Mouse (Mus musculus) hindbrain, embryonic 11.5 days (tissue): ENCODE measurements at regions not wholly inside any gene's neighbourhood (a gene's known extent, or its start where the extent isn't known, plus 50 kb on each side); places are given as distances from the start of the nearest gene placed in this dataset.
"Not testable (repeated sequence)": the region's sequence is repeated elsewhere in the genome, so short reads cannot be mapped to it uniquely, and the experiment has no call there.

Source experiments
- ATAC-seq: fragments of 200-750 bp; cut with Nextera tagmentation; 2 replicates; pipeline ENCODE4 v1.8.0; 2017; ENCODE audit warnings: mild to moderate bottlenecking, moderate TSS enrichment, moderate library complexity; ENCODE audit not compliant: low FRiP score
- DNase-seq: peaks from one replicate; pipeline ENCODE4 v3.0.0-alpha.2; 2015; ENCODE audit warnings: low spot score
- H3K27ac ChIP-seq: fragments of 300-500 bp; sonication (generic); 2 replicates; pipeline ENCODE4 v1.5.1; 2014; ENCODE audit warnings: mild to moderate bottlenecking, low read depth, low read length
- H3K27me3 ChIP-seq: fragments of 300-500 bp; sonication (generic); 2 replicates; pipeline ENCODE4 v1.6.1; 2014; ENCODE audit warnings: mild to moderate bottlenecking, low read length, moderate library complexity, mixed read lengths; ENCODE audit not compliant: control insufficient read depth, insufficient read depth
- H3K36me3 ChIP-seq: fragments of 300-500 bp; sonication (generic); 2 replicates; pipeline ENCODE4 v1.6.1; 2014; ENCODE audit warnings: mild to moderate bottlenecking, low read length, moderate library complexity, mixed read lengths; ENCODE audit not compliant: control insufficient read depth, insufficient read depth
- H3K4me1 ChIP-seq: fragments of 300-500 bp; sonication (generic); replicated peaks from 2 replicates; pipeline ENCODE4 v1.6.1; 2014; ENCODE audit warnings: low read length, mixed read lengths; ENCODE audit not compliant: control insufficient read depth, insufficient read depth
- H3K4me2 ChIP-seq: fragments of 300-500 bp; sonication (generic); replicated peaks from 2 replicates; pipeline ENCODE4 v1.6.1; 2014; ENCODE audit warnings: mild to moderate bottlenecking, low read depth, low read length
- H3K4me3 ChIP-seq: fragments of 300-500 bp; sonication (generic); 2 replicates; pipeline ENCODE4 v1.5.1; 2014; ENCODE audit warnings: low read depth, low read length
- H3K9ac ChIP-seq: fragments of 300-500 bp; sonication (generic); 2 replicates; pipeline ENCODE4 v1.6.1; 2014; ENCODE audit warnings: low read depth, low read length
- H3K9me3 ChIP-seq: fragments of 300-500 bp; sonication (generic); 2 replicates; pipeline ENCODE4 v1.6.1; 2016; ENCODE audit warnings: low read length; ENCODE audit not compliant: control insufficient read depth
- WGBS: fragments of 180-500 bp; shearing (Covaris S2); extraction: QIAGEN DNeasy Blood & Tissue Kit; methylation state at CpG from one replicate; pipeline ENCODE4 v1.1.7; 2014; 5-methylcytosine and 5-hydroxymethylcytosine counted together

- no peaks in the 10 kb centered on the region for H3K9me3 ChIP-seq
- ATAC-seq (no peak), DNase-seq (no peak)
- H3K36me3 ChIP-seq = no peaks in the 10 kb centered on the region
- H3K27me3 ChIP-seq = peaks cover 9% of the 10 kb centered on the region; the same call in 1 of the 2 replicates
- no peaks in the 10 kb centered on the region for H3K4me1 ChIP-seq
- no peak overlapping the region for H3K4me2 ChIP-seq
- H3K4me3 ChIP-seq = no peak overlapping the region
- no peak overlapping the region for H3K9ac ChIP-seq
- no peak overlapping the region for H3K27ac ChIP-seq
- 88% methylated on average over 7 of the region's 7 CpGs for WGBS
These were observed 183.7 kb upstream of the Prok2 start for GRCm38 (mm10) chr6:99909921-99910320.

- no peak for ATAC-seq
These were observed 183.3 kb upstream of the Prok2 start for GRCm38 (mm10) chr6:99909459-99909858.

GRCm38 (mm10) chr6:99908066-99908465, 181.9 kb upstream of the Prok2 start:
- H3K36me3 ChIP-seq = no peaks in the 10 kb centered on the region
- no peaks in the 10 kb centered on the region for H3K9me3 ChIP-seq
- H3K4me2 ChIP-seq = no peak overlapping the region
- peaks cover 11% of the 10 kb centered on the region; the same call in 1 of the 2 replicates for H3K27me3 ChIP-seq
- H3K27ac ChIP-seq = no peak overlapping the region
- H3K4me1 ChIP-seq = no peaks in the 10 kb centered on the region
- no peak for DNase-seq
- no peak overlapping the region for H3K4me3 ChIP-seq
- ATAC-seq = no peak
- H3K9ac ChIP-seq = no peak overlapping the region
- 89% methylated on average over 3 of the region's 3 CpGs for WGBS

More at GRCm38 (mm10) chr6:99909459-99909858, 183.3 kb upstream of the Prok2 start:
- Histone ChIP-seq H3K9ac (no peak overlapping the region), H3K4me2 (no peak overlapping the region), H3K27me3 (peaks cover 9% of the 10 kb centered on the region; the same call in 1 of the 2 replicates), H3K4me1 (no peaks in the 10 kb centered on the region), H3K27ac (no peak overlapping the region), H3K4me3 (no peak overlapping the region), H3K36me3 (no peaks in the 10 kb centered on the region), H3K9me3 (no peaks in the 10 kb centered on the region)
- 78% methylated on average over 7 of the region's 7 CpGs for whole genome bisulfite sequencing
- no peak for DNase-seq

- H3K27me3 ChIP-seq = peaks cover 14% of the 10 kb centered on the region; the same call in 1 of the 2 replicates
These were observed 179.0 kb upstream of the Prok2 start for GRCm38 (mm10) chr6:99905194-99905593.

GRCm38 (mm10) chr6:99904607-99905006, 178.4 kb upstream of the Prok2 start:
- Histone ChIP-seq H3K9ac (no peak overlapping the region), H3K9me3 (no peaks in the 10 kb centered on the region), H3K27me3 (peaks cover 14% of the 10 kb centered on the region; the same call in 1 of the 2 replicates), H3K4me1 (no peaks in the 10 kb centered on the region), H3K36me3 (no peaks in the 10 kb centered on the region), H3K27ac (no peak overlapping the region), H3K4me2 (no peak overlapping the region), H3K4me3 (no peak overlapping the region)
- WGBS = 69% methylated on average over 4 of the region's 4 CpGs
- ATAC-seq (no peak), DNase-seq (no peak)

More at GRCm38 (mm10) chr6:99905194-99905593, 179.0 kb upstream of the Prok2 start:
- Histone ChIP-seq H3K36me3 (no peaks in the 10 kb centered on the region), H3K4me3 (no peak overlapping the region), H3K9ac (no peak overlapping the region), H3K4me2 (no peak overlapping the region), H3K4me1 (no peaks in the 10 kb centered on the region), H3K9me3 (no peaks in the 10 kb centered on the region), H3K27ac (no peak overlapping the region)
- WGBS = 91% methylated on average over 5 of the region's 5 CpGs
- ATAC-seq (no peak), DNase-seq (no peak)

GRCm38 (mm10) chr6:99904044-99904443, 177.9 kb upstream of the Prok2 start:
- not testable (repeated sequence) for H3K9ac ChIP-seq, H3K9me3 ChIP-seq, H3K4me3 ChIP-seq, H3K36me3 ChIP-seq, H3K4me1 ChIP-seq, H3K4me2 ChIP-seq, H3K27ac ChIP-seq, ATAC-seq
- H3K27me3 ChIP-seq = peaks cover 10% of the 10 kb centered on the region; the same call in 1 of the 2 replicates
- DNase-seq = peak; percentile 74

- no peak for ATAC-seq
- H3K9ac ChIP-seq = no peak overlapping the region
- 87% methylated on average over 3 of the region's 3 CpGs for WGBS
- H3K27ac ChIP-seq = no peak overlapping the region
- 0 out of 2 replicates have a peak, but pooled peaks cover 7% of the 10 kb centered on the region for H3K27me3 ChIP-seq
- H3K4me1 ChIP-seq = no peaks in the 10 kb centered on the region
- no peak overlapping the region for H3K4me2 ChIP-seq
- DNase-seq = no peak
- no peak overlapping the region for H3K4me3 ChIP-seq
- no peaks in the 10 kb centered on the region for H3K9me3 ChIP-seq
- no peaks in the 10 kb centered on the region for H3K36me3 ChIP-seq
These were observed 175.4 kb upstream of the Prok2 start for GRCm38 (mm10) chr6:99901564-99901963.

- ATAC-seq (no peak), DNase-seq (no peak)
- Histone ChIP-seq H3K27me3 (peaks cover 7% of the 10 kb centered on the region; the same call in 1 of the 2 replicates), H3K4me1 (no peaks in the 10 kb centered on the region), H3K9me3 (no peaks in the 10 kb centered on the region), H3K36me3 (no peaks in the 10 kb centered on the region), H3K4me2 (no peak overlapping the region), H3K27ac (no peak overlapping the region), H3K4me3 (no peak overlapping the region), H3K9ac (no peak overlapping the region)
- 91% methylated on average over 5 of the region's 5 CpGs for WGBS
These were observed 175.0 kb upstream of the Prok2 start for GRCm38 (mm10) chr6:99901146-99901545.

GRCm38 (mm10) chr6:99899704-99900103, 173.5 kb upstream of the Prok2 start:
- H3K4me3 ChIP-seq = no peak overlapping the region

More at GRCm38 (mm10) chr6:99899704-99900103, 173.5 kb upstream of the Prok2 start:
- DNase-seq (no peak), ATAC-seq (no peak)
- Histone ChIP-seq H3K9me3 (no peaks in the 10 kb centered on the region), H3K4me2 (no peak overlapping the region), H3K27ac (no peak overlapping the region), H3K9ac (no peak overlapping the region), H3K27me3 (peaks cover 7% of the 10 kb centered on the region; the same call in 1 of the 2 replicates), H3K36me3 (no peaks in the 10 kb centered on the region), H3K4me1 (no peaks in the 10 kb centered on the region)
- WGBS = 72% methylated on average over 14 of the region's 14 CpGs
